Mouse (Mus musculus) testis, postnatal 10 days (tissue): ENCODE measurements around the gene Pin4.
"Not testable (repeated sequence)": the region's sequence is repeated elsewhere in the genome, so short reads cannot be mapped to it uniquely, and the experiment has no call there.

Source experiments
- DNase-seq: peaks from one replicate; pipeline ENCODE4 v3.0.0; 2021; ENCODE audit warnings: low spot score

Pin4 gene

GRCm38 (mm10) chrX:102119042-102119864 is at the start of gene Pin4:
Pin4 (plus strand) TSS chrX:102119447.
- peak; percentile 95 for DNase-seq

GRCm38 (mm10) chrX:102070591-102071471 is 48.4 kb upstream of the Pin4 start, which contains the start of gene Rtl5:
Rtl5 (minus strand) TSS chrX:102071304.
- DNase-seq, result peak; percentile 59

- no peak for DNase-seq
Observed at GRCm38 (mm10) chrX:102071517-102071916, 47.7 kb upstream of the Pin4 start.

- DNase-seq, result no peak
Observed at GRCm38 (mm10) chrX:102073605-102074325, 45.5 kb upstream of the Pin4 start.

- no peak for DNase-seq
Observed at GRCm38 (mm10) chrX:102074435-102074834, 44.8 kb upstream of the Pin4 start.

GRCm38 (mm10) chrX:102075158-102075557 is 44.1 kb upstream of the Pin4 start:
- no peak for DNase-seq

- no peak for DNase-seq
Observed at GRCm38 (mm10) chrX:102076886-102077765, 42.1 kb upstream of the Pin4 start.

GRCm38 (mm10) chrX:102081076-102081475 is 38.2 kb upstream of the Pin4 start:
- DNase-seq, result no peak

- DNase-seq, result no peak
Observed at GRCm38 (mm10) chrX:102081573-102082279, 37.5 kb upstream of the Pin4 start.

GRCm38 (mm10) chrX:102082340-102082739 is 36.9 kb upstream of the Pin4 start:
- DNase-seq, result no peak

- no peak for DNase-seq
Observed at GRCm38 (mm10) chrX:102085798-102086443, 33.3 kb upstream of the Pin4 start.

- no peak for DNase-seq
Observed at GRCm38 (mm10) chrX:102090605-102091004, 28.6 kb upstream of the Pin4 start.

- no peak for DNase-seq
Observed at GRCm38 (mm10) chrX:102094381-102094904, 24.8 kb upstream of the Pin4 start.

- no peak for DNase-seq
Observed at GRCm38 (mm10) chrX:102101886-102102285, 17.4 kb upstream of the Pin4 start.

GRCm38 (mm10) chrX:102103830-102104229 is 15.4 kb upstream of the Pin4 start:
- not testable (repeated sequence) for DNase-seq

- DNase-seq, result not testable (repeated sequence)
Observed at GRCm38 (mm10) chrX:102109349-102109748, 9.9 kb upstream of the Pin4 start.

GRCm38 (mm10) chrX:102115676-102116075 is 3.6 kb upstream of the Pin4 start:
- DNase-seq, result no peak

GRCm38 (mm10) chrX:102121321-102121720 is 2.1 kb downstream of the Pin4 start:
- no peak for DNase-seq

GRCm38 (mm10) chrX:102141157-102141556 is 21.9 kb downstream of the Pin4 start:
- DNase-seq, result no peak
